Mouse (Mus musculus) adrenal gland, postnatal 25 days (tissue): ENCODE measurements around the gene Dhrs2. TPM values are rescaled to one million over a fixed set of nuclear protein-coding genes. Genes with fewer than 3 reads are reported as not detected.

ENCODE experiments used
- DNase-seq: peaks from one replicate; pipeline ENCODE4 v3.0.0; 2021; ENCODE audit warnings: mixed read lengths
- total RNA-seq: library from RNA; stranded (reverse); gene quantifications from 2 replicates; pipeline ENCODE4 v1.2.3, GENCODE M21; 2021

Gene Dhrs2
- total RNA-seq, 1 experiment from 2014 or later, result not detected

DNA sequence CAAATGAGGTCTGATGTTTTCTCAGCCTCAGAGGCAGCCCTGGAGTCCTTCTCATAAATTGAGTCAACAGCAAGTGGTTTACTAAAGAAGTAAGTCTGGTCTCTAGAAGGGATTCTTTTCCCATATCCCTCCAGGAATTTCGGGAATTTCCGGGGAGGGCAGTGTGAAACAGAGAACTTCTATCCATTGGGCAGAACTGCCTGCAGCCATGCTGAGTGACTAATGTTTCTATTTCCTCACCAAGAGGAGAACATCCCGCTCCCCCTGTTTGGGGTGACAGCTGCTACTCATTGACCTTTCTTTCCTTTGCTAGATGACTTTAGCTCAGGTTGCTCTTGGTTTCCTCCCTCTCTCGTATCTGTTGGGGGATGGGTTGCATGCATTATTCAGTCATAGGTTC lies 31.8 kb downstream of the Dhrs2 start:
- DNase-seq, result no peak

DNA sequence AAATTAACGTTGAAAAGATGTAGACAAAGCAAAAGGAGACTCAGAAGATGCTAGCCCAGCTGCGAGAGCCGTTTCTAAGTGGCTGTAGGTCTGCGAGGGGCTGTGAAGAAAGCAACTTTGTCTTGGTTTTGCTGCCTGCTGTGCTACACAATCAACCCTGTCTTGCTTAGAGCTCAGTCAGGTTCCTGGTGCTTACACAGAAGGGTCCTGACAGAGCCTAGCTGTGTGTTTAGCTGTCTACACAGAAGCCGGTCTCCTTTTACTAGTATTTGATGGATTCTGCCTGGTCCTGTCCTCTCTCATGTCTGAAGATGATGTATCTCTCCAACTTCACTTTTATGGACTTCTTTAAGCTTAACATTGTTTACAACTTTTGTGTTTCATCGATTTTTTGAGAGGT lies 33.6 kb downstream of the Dhrs2 start:
- DNase-seq, result no peak

DNA sequence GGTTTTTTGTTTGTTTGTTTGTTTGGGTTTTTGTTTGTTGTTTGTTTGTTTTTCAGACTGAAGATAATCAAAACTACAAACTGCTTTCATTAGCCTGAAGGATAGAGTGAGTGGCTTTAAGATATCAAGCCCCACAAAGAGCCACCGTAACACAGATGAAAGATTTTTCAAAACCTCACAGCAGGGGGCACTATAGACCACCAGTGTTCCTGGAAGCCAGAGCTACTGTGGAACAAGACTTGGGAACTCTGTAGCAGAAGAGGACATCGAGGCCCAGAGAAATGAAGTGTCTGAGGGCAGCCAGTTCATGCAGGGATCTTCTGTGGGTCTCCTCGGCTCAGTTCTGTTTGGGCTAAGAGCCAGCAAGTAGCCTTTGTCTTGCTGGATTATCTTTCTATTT lies 49.4 kb downstream of the Dhrs2 start:
- peak; percentile 16 for DNase-seq

DNA sequence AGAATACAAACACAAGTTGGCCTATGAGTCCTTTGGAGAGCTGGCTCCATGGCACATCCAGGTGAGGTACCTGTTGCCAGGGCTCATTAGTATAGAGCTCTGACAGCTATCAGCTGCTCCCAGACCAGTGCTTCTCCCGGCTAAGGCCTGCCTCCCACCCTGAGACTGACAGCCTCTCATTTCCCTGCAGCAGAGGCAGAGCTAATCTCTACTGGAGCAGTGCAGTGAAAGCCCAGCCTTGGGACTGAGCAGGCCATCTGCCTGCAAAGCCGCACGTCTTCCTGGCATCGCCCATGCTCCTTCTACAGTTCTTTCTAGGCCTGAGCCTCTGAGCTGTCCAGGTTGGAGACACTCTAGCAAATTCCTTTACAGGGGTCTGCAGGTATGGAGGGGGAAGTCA lies 51.2 kb downstream of the Dhrs2 start:
- no peak for DNase-seq

DNA sequence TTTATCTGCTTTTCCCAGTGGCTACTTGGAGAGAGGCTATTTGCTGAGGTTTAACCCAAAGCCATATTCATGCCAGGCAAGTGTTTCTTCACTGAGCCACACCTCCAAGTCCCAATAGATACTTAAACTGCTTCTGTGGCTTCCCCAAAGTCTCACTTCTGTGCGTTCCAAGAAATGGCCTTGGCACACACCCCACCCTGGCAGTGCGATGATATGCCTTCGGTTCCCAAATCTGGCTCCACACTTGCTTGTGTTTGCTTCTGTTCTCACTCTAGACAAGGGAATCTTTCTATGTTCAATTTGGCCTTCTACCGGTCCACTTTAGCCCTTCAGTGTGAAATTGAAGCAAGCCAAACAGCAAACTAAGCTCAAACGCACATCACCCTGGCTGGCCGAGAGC lies 53.0 kb downstream of the Dhrs2 start:
- DNase-seq, result peak; percentile 7

DNA sequence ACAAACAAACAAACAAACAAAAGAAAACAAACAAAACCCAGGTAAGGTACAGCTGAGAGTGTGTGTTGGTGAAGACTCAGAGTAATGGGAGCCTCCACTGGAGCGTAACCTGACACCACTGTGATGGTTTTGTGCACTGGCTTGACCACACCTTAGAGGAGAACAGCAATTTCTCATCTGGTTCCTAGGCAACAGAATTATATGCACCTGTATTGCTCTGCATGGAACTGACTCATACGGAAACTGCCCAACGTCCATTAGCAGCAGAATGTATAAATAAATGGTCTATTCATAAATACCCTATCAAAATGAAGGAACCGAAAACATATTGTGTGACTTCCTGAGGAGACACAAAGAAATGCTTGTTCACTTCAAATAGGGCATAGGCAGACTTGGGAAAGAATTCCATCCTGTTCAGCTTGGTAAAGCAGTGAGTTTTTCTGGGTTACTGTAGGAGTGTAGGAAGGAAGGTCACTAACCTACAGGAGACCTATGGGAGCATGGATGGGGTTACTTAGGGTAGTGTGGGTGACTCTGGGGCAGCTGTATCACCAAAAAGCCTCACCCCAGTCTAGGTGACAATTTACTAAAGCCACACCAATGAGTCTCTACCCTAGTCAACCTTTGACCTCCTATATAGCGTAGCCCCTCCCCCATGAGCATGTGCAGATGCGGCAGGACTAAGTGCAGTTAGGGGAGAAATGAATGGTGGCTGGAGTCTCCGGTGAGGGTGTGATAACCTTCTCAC lies 57.7 kb downstream of the Dhrs2 start:
- DNase-seq, result no peak

Other genes with a start within 250 kb of the Dhrs2 start
- gene Gm17428, start 245.1 kb upstream of the Dhrs2 start, total RNA-seq, result not detected in 2 replicates
- not detected in 2 replicates for gene Myh7, start 227.4 kb upstream of the Dhrs2 start, total RNA-seq
- gene Ngdn, start 206.6 kb upstream of the Dhrs2 start, total RNA-seq, result 38.3 and 39.8 TPM in 2 replicates
- gene Zfhx2, start 129.7 kb upstream of the Dhrs2 start, total RNA-seq, result 9.1 and 9.9 TPM in 2 replicates
- gene Thtpa, start 127.2 kb upstream of the Dhrs2 start, total RNA-seq, result 16.2 and 21.6 TPM in 2 replicates
- gene Ap1g2, start 115.4 kb upstream of the Dhrs2 start, total RNA-seq, result 27.4 and 32.8 TPM in 2 replicates
- 3.8 and 6.6 TPM in 2 replicates for gene Jph4, start 105.1 kb upstream of the Dhrs2 start, total RNA-seq